Mouse (Mus musculus): ENCODE measurements around the gene Ric8b.

GRCm38 (mm10) chr10:84968852-84969704, 51.7 kb downstream of the Ric8b start:
- no peak for TF ChIP-seq CTCF (IDR thresholded peaks at IDR 0.05; ENCODE audit: borderline replicate concordance, insufficient read depth, low read length)
- TF ChIP-seq POLR2A (IDR thresholded peaks at IDR 0.05; ENCODE audit: low read depth, low read length), result no peak
